Mouse (Mus musculus) liver, adult 2 months (tissue): Measurements from ENCODE around the gene Pf4.

Source experiments
- CTCF ChIP-seq: fragments of 200-500 bp; IDR thresholded peaks from 2 replicates; pipeline ENCODE4 v1.5.1; 2011; ENCODE audit warnings: low read depth, low read length, control low read depth
- POLR2A ChIP-seq: fragments of 200-500 bp; IDR thresholded peaks from 2 replicates; pipeline ENCODE4 v1.6.1; 2011; ENCODE audit warnings: low read length, control low read depth; ENCODE audit not compliant: insufficient read depth; ENCODE audit errors: extremely low read depth

- no peak for TF ChIP-seq POLR2A
- no peak for TF ChIP-seq CTCF
These were observed at the start of gene Pf4 for GRCm38 (mm10) chr5:90771880-90772653.
